Mouse (Mus musculus) testis, adult 2 months (tissue): Measurements from ENCODE around the gene 1700014D04Rik. TPM values are rescaled to one million over a fixed set of nuclear protein-coding genes. Genes with fewer than 3 reads are reported as not detected.
A peak's percentile ranks its signal among the peaks of the same experiment; 100 is the strongest.
"Not testable (repeated sequence)": the region's sequence is repeated elsewhere in the genome, so short reads cannot be mapped to it uniquely, and the experiment has no call there.

Source experiments
- H3K27ac ChIP-seq: fragments of 200-500 bp; 2 replicates; pipeline ENCODE4 v1.5.1; 2012; ENCODE audit warnings: low read depth, low read length; ENCODE audit not compliant: control insufficient read depth, insufficient read depth
- H3K27me3 ChIP-seq: fragments of 200-500 bp; 2 replicates; pipeline ENCODE4 v1.6.1; 2012; ENCODE audit warnings: mild to moderate bottlenecking, low read length, moderate library complexity; ENCODE audit not compliant: control insufficient read depth, insufficient read depth
- H3K36me3 ChIP-seq: fragments of 200-500 bp; 2 replicates; pipeline ENCODE4 v1.6.1; 2012; ENCODE audit warnings: mild to moderate bottlenecking, low read length; ENCODE audit not compliant: control insufficient read depth, insufficient read depth
- H3K4me1 ChIP-seq: fragments of 200-500 bp; 2 replicates; pipeline ENCODE4 v1.6.1; 2012; ENCODE audit warnings: low read length; ENCODE audit not compliant: control insufficient read depth, insufficient read depth
- H3K4me3 ChIP-seq: fragments of 200-500 bp; 2 replicates; pipeline ENCODE4 v1.5.1; 2012; ENCODE audit warnings: low read depth, mild to moderate bottlenecking, low read length, moderate library complexity, mixed read lengths; ENCODE audit not compliant: control insufficient read depth
- CTCF ChIP-seq: fragments of 200-500 bp; IDR thresholded peaks from 2 replicates; pipeline ENCODE4 v1.5.1; 2012; ENCODE audit warnings: low read depth, mild to moderate bottlenecking, inconsistent platforms, low read length, moderate library complexity; ENCODE audit not compliant: control insufficient read depth, insufficient read depth, insufficient replicate concordance
- POLR2A ChIP-seq: fragments of 200-500 bp; IDR thresholded peaks from 2 replicates; pipeline ENCODE4 v1.6.1; 2012; ENCODE audit warnings: low read depth, mild to moderate bottlenecking, inconsistent platforms, low read length, moderate library complexity; ENCODE audit not compliant: control insufficient read depth
- polyA plus RNA-seq: library from polyadenylated mRNA; depleted of rRNA; stranded (reverse); fragments of >200 nt; gene quantifications from 2 replicates; pipeline ENCODE4 v1.2.3, GENCODE M21; 2012

The 1700014D04Rik gene
- polyA plus RNA-seq, 1 experiment: 46.7 TPM

GRCm38 (mm10) chr13:59719475-59719874, 27.1 kb downstream of the 1700014D04Rik start:
- no peaks in the 10 kb centered on the region for H3K27me3 ChIP-seq
- H3K36me3 ChIP-seq: no peaks in the 10 kb centered on the region
- H3K4me3 ChIP-seq: no peak overlapping the region
- H3K27ac ChIP-seq: no peak overlapping the region
- no peak for TF ChIP-seq CTCF
- H3K4me1 ChIP-seq: no peaks in the 10 kb centered on the region; the same call in 1 of the 2 replicates

GRCm38 (mm10) chr13:59718857-59719440, 27.6 kb downstream of the 1700014D04Rik start:
- H3K27ac ChIP-seq, H3K27me3 ChIP-seq, H3K36me3 ChIP-seq, H3K4me3 ChIP-seq, H3K4me1 ChIP-seq: not testable (repeated sequence)

- H3K4me1 ChIP-seq: peaks cover 3% of the 10 kb centered on the region; the same call in 1 of the 2 replicates
- no peaks in the 10 kb centered on the region for H3K27me3 ChIP-seq
- H3K36me3 ChIP-seq: no peaks in the 10 kb centered on the region
- TF ChIP-seq CTCF: no peak
- no peak for TF ChIP-seq POLR2A
- H3K27ac ChIP-seq: no peak overlapping the region
- H3K4me3 ChIP-seq: peak overlapping the region; percentile 69
Measured at GRCm38 (mm10) chr13:59713710-59714109, 32.8 kb downstream of the 1700014D04Rik start.

GRCm38 (mm10) chr13:59711984-59712383, 34.6 kb downstream of the 1700014D04Rik start, which contains the start of gene Spata31d1b:
Gene Spata31d1b (plus strand): TSS chr13:59712284.
- not testable (repeated sequence) for H3K36me3 ChIP-seq, H3K4me1 ChIP-seq, H3K27ac ChIP-seq, H3K27me3 ChIP-seq
- H3K4me3 ChIP-seq: peak within 1 kb of the TSS; percentile 69

GRCm38 (mm10) chr13:59710230-59710629, 36.3 kb downstream of the 1700014D04Rik start, which contains the start of gene Spata31d1a:
Gene Spata31d1a (minus strand): TSS chr13:59710330.
- Histone ChIP-seq H3K36me3 (no peaks in the 10 kb centered on the region), H3K27ac (peak within 1 kb of the TSS; percentile 41), H3K4me3 (peak within 1 kb of the TSS; percentile 58), H3K4me1 (peaks cover 3% of the 10 kb centered on the region; the same call in 1 of the 2 replicates), H3K27me3 (no peaks in the 10 kb centered on the region)
- TF ChIP-seq CTCF (no peak), POLR2A (peak; percentile 55; the same call in 1 of the 2 replicates)

GRCm38 (mm10) chr13:59704562-59704961, 42.0 kb downstream of the 1700014D04Rik start:
- Histone ChIP-seq H3K4me1 (no peaks in the 10 kb centered on the region), H3K27me3 (no peaks in the 10 kb centered on the region), H3K4me3 (peak overlapping the region; percentile 4; the same call in 1 of the 2 replicates), H3K36me3 (no peaks in the 10 kb centered on the region), H3K27ac (no peak overlapping the region)
- no peak for TF ChIP-seq POLR2A

GRCm38 (mm10) chr13:59703514-59703913, 43.0 kb downstream of the 1700014D04Rik start:
- H3K27ac ChIP-seq: no peak overlapping the region
- H3K27me3 ChIP-seq: no peaks in the 10 kb centered on the region
- H3K4me3 ChIP-seq: no peak overlapping the region
- H3K4me1 ChIP-seq: no peaks in the 10 kb centered on the region
- TF ChIP-seq POLR2A: no peak
- TF ChIP-seq CTCF: no peak
- no peaks in the 10 kb centered on the region for H3K36me3 ChIP-seq

GRCm38 (mm10) chr13:59700137-59700536, 46.4 kb downstream of the 1700014D04Rik start:
- H3K27ac ChIP-seq, H3K27me3 ChIP-seq, H3K4me1 ChIP-seq, H3K36me3 ChIP-seq, H3K4me3 ChIP-seq: not testable (repeated sequence)
